Mouse (Mus musculus): ENCODE measurements at regions not wholly inside any gene's neighbourhood (a gene's known extent, or its start where the extent isn't known, plus 50 kb on each side); places are given as distances from the start of the nearest gene placed in this dataset.
"Not testable (repeated sequence)": the region's sequence is repeated elsewhere in the genome, so short reads cannot be mapped to it uniquely, and the experiment has no call there.

DNA sequence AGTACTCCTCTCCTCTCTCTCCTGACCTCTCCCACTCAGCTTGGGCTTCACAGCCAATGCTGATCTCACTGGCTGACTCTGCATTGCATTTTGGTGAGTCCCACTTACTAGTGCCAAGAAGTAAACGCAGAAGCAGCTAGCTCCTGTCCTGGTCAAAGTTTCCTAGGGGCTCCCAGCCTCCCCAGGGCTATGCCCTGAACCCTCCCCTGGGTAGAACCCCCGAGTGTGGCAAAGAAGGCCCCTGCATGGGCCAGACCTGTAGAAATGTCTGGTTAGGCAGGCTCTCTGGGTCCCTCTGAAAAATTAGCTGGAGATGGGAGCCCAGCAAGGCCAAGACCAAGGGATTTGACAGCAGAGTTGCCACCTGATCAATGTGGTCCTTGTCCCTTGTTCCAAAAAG, 454.3 kb downstream of the Gm10330 start:
- DNase-seq = not testable (repeated sequence)

GRCm38 (mm10) chr12:23315186-23315585, 464.9 kb downstream of the Gm10330 start:
- DNase-seq = peak; percentile 2

All from gastrocnemius, postnatal 10 days (tissue).